Comparison of ENCODE assay signal across 12 mouse cellular contexts in genomic region chr4:85186011-85186410, GRCm38 (mm10). TPM values are rescaled to one million over a fixed set of nuclear protein-coding genes. Genes with fewer than 3 reads are reported as not detected.
DNase-seq lines count a peak whose midpoint lies in the region; ATAC-seq and TF ChIP-seq lines count a peak whose summit lies in the region.
"Had no signal": no experiment of that assay in that cellular context is flagged by ENCODE, and none has a peak within 500 bp of the region (broad histone marks: within the 10 kb centered on the region; RNA-seq: fewer than 3 reads in every experiment).

No protein-coding gene starts in this region.

- no peak overlapping the region for H3K4me2 ChIP-seq in heart, embryonic 15.5 days
- no peak overlapping the region for H3K4me2 ChIP-seq in lung, postnatal 0 days (replicated peaks; ENCODE audit: low read depth, low read length)
- H3K4me2 ChIP-seq: forebrain, embryonic 13.5 days; limb, embryonic 13.5 days had no signal

- no peak for DNase-seq in heart, postnatal 25 days (ENCODE audit: low spot score)
- peak; percentile 40 for DNase-seq in lung, postnatal 0 days (ENCODE audit: low spot score)
- DNase-seq in lung, adult 18-20 months: no peak
- peak; percentile 50 for DNase-seq in retina, embryonic 14.5 days (ENCODE audit: low spot score)
- no peak for DNase-seq in neural tube, embryonic 10.5 days (ENCODE audit: extremely low spot score, low spot score)
- DNase-seq: adrenal gland, postnatal 25 days; right cerebral cortex, postnatal 14 days had no signal

- no peaks in the 10 kb centered on the region for H3K4me1 ChIP-seq in heart, embryonic 15.5 days (replicated peaks)
- H3K4me1 ChIP-seq in lung, postnatal 0 days (ENCODE audit: insufficient read depth, low read depth, low read length): no peaks in the 10 kb centered on the region
- no peaks in the 10 kb centered on the region for H3K4me1 ChIP-seq in bone marrow, adult 2 months (ENCODE audit: control insufficient read depth, insufficient read depth, low read length)
- H3K4me1 ChIP-seq: forebrain, embryonic 13.5 days; limb, embryonic 13.5 days had no signal

- H3K9me3 ChIP-seq in heart, embryonic 15.5 days (replicated peaks): no peaks in the 10 kb centered on the region
- no peaks in the 10 kb centered on the region for H3K9me3 ChIP-seq in lung, postnatal 0 days (ENCODE audit: low read length)
- H3K9me3 ChIP-seq: forebrain, embryonic 13.5 days; limb, embryonic 13.5 days had no signal

- no peaks in the 10 kb centered on the region for H3K27me3 ChIP-seq in heart, embryonic 15.5 days
- H3K27me3 ChIP-seq in lung, postnatal 0 days (replicated peaks; ENCODE audit: insufficient read depth, low read length): no peaks in the 10 kb centered on the region
- H3K27me3 ChIP-seq: forebrain, embryonic 13.5 days; limb, embryonic 13.5 days had no signal

- H3K9ac ChIP-seq in heart, embryonic 15.5 days: no peak overlapping the region
- H3K9ac ChIP-seq in lung, postnatal 0 days (replicated peaks; ENCODE audit: low read depth): no peak overlapping the region
- H3K9ac ChIP-seq: forebrain, embryonic 13.5 days; limb, embryonic 13.5 days had no signal

- H3K36me3 ChIP-seq in heart, embryonic 15.5 days: no peaks in the 10 kb centered on the region
- H3K36me3 ChIP-seq in lung, postnatal 0 days (ENCODE audit: insufficient read depth, low read length): no peaks in the 10 kb centered on the region
- H3K36me3 ChIP-seq: limb, embryonic 13.5 days had no signal

- H3K4me3 ChIP-seq in heart, embryonic 15.5 days: no peak overlapping the region
- no peak overlapping the region for H3K4me3 ChIP-seq in lung, postnatal 0 days (ENCODE audit: low read depth, low read length)
- H3K4me3 ChIP-seq in bone marrow, adult 2 months (replicated peaks; ENCODE audit: control insufficient read depth, low read depth, low read length): no peak overlapping the region
- H3K4me3 ChIP-seq: forebrain, embryonic 13.5 days; limb, embryonic 13.5 days; myocyte had no signal

- intact Hi-C loops in heart, postnatal 25 days (cut with DNase I): no loop called here

- 53% methylated on average over 4 of the region's 4 CpGs for WGBS in heart, embryonic 15.5 days
- 54% methylated on average over 4 of the region's 4 CpGs for WGBS in lung, postnatal 0 days
- WGBS in bone marrow, adult 2 months: 66% methylated on average over 4 of the region's 4 CpGs

- no peak for TF ChIP-seq POLR2A in bone marrow, adult 2 months (IDR thresholded peaks at IDR 0.05; ENCODE audit: borderline replicate concordance, control insufficient read depth, low read depth, low read length)

- ATAC-seq in heart, embryonic 15.5 days (replicated peaks; ENCODE audit: insufficient number of reproducible peaks, insufficient read depth, low FRiP score, low read depth): 0 out of 2 replicates have a peak, but pooled peaks have one; percentile 27
- no peak for ATAC-seq in lung, postnatal 0 days
- ATAC-seq: forebrain, embryonic 13.5 days had no signal

- TF ChIP-seq EP300 in lung, postnatal 0 days (IDR thresholded peaks at IDR 0.05): no peak

- no peak overlapping the region for H3K27ac ChIP-seq in heart, embryonic 15.5 days
- H3K27ac ChIP-seq in lung, postnatal 0 days (ENCODE audit: low read length): no peak overlapping the region
- H3K27ac ChIP-seq in bone marrow, adult 2 months (ENCODE audit: control insufficient read depth, insufficient read depth, low read depth, low read length, poor library complexity): no peak overlapping the region
- H3K27ac ChIP-seq: forebrain, embryonic 13.5 days; limb, embryonic 13.5 days had no signal

- peak; percentile 74 for TF ChIP-seq CTCF in lung, postnatal 0 days (IDR thresholded peaks at IDR 0.05)
- TF ChIP-seq CTCF in bone marrow, adult 2 months (IDR thresholded peaks at IDR 0.05; ENCODE audit: control insufficient read depth, insufficient read depth, low read length): peak; percentile 30; the same call in 1 of the 2 replicates

RNA-seq across cellular contexts. Expression of gene Sh3gl2, which starts 18.9 kb away (rescaled TPM):
- 0.60 and 1.4 TPM in 2 replicates for polyA plus RNA-seq in heart, embryonic 15.5 days (2015; fragmentation: Nextera tagmentation; extraction: Ambion mirVana)
- 1 to 10 TPM; 2.7 to 3.4 TPM for total RNA-seq in heart, postnatal 25 days (2021)
- polyA plus RNA-seq in lung, postnatal 0 days (2015; fragmentation: Nextera tagmentation; extraction: Ambion mirVana): 0.70 and 1.2 TPM in 2 replicates
- polyA plus RNA-seq in bone marrow, adult 2 months (2011; ENCODE audit: insufficient read depth, insufficient read length, low replicate concordance, missing spikeins): 0.87 TPM in 1 of 2 replicates, not detected in the other
- polyA plus RNA-seq: myocyte had no signal

Comparison
In these comparisons a context has a peak if more than half of its experiments do, and no peak if none do; other contexts are left out.
1. DNase-seq: peak in lung, postnatal 0 days (single experiment) and retina, embryonic 14.5 days (single experiment); none in heart, postnatal 25 days (single experiment), lung, adult 18-20 months (0 of 2) and neural tube, embryonic 10.5 days (single experiment).